Mouse (Mus musculus) CD8-positive naive resting alpha-beta T cell, adult 2 months (primary cell): Measurements from ENCODE around the gene Timmdc1.
A peak's percentile ranks its signal among the peaks of the same experiment; 100 is the strongest.
"Not testable (repeated sequence)": the region's sequence is repeated elsewhere in the genome, so short reads cannot be mapped to it uniquely, and the experiment has no call there.

Experiments used
- DNase-seq, 2 experiments: peaks; one replicate each; pipeline ENCODE4 v3.0.0; 2022; ENCODE audit warnings: low read depth in 2 of 2, low spot score in 2 of 2

Timmdc1 gene

GRCm38 (mm10) chr16:38502469-38502868 is 20.0 kb downstream of the Timmdc1 start:
- no peak for DNase-seq

GRCm38 (mm10) chr16:38496604-38497140 is 25.8 kb downstream of the Timmdc1 start:
- no peak for DNase-seq

- DNase-seq: no peak
Observed at GRCm38 (mm10) chr16:38493890-38494289, 28.6 kb downstream of the Timmdc1 start.

- DNase-seq: no peak
Observed at GRCm38 (mm10) chr16:38492551-38492950, 29.9 kb downstream of the Timmdc1 start.

- peak; percentile 7 to 14 for DNase-seq
Observed at GRCm38 (mm10) chr16:38483582-38484309, 38.7 kb downstream of the Timmdc1 start.

GRCm38 (mm10) chr16:38482780-38483562 is 39.5 kb downstream of the Timmdc1 start:
- peak; percentile 2 to 28 for DNase-seq

GRCm38 (mm10) chr16:38481327-38481726 is 41.1 kb downstream of the Timmdc1 start:
- DNase-seq: no peak

GRCm38 (mm10) chr16:38478296-38478695 is 44.2 kb downstream of the Timmdc1 start:
- no peak for DNase-seq

GRCm38 (mm10) chr16:38477241-38477608 is 45.2 kb downstream of the Timmdc1 start:
- not testable (repeated sequence) for DNase-seq

GRCm38 (mm10) chr16:38476312-38477240 is 45.9 kb downstream of the Timmdc1 start:
- DNase-seq: peak; percentile 27 to 47

- no peak for DNase-seq
Observed at GRCm38 (mm10) chr16:38475681-38476311, 46.7 kb downstream of the Timmdc1 start.

GRCm38 (mm10) chr16:38474677-38475286 is 47.7 kb downstream of the Timmdc1 start:
- no peak for DNase-seq

- no peak for DNase-seq
Observed at GRCm38 (mm10) chr16:38473661-38474060, 48.8 kb downstream of the Timmdc1 start.

GRCm38 (mm10) chr16:38472507-38472873 is 50.0 kb downstream of the Timmdc1 start:
- DNase-seq: no peak

GRCm38 (mm10) chr16:38471697-38472506 is 50.6 kb downstream of the Timmdc1 start:
- no peak for DNase-seq

GRCm38 (mm10) chr16:38469437-38469836 is 53.0 kb downstream of the Timmdc1 start:
- DNase-seq: no peak

- DNase-seq: no peak
Observed at GRCm38 (mm10) chr16:38468706-38469018, 53.8 kb downstream of the Timmdc1 start.

GRCm38 (mm10) chr16:38467917-38468705 is 54.4 kb downstream of the Timmdc1 start:
- no peak for DNase-seq
